Mouse (Mus musculus) limb, embryonic 11.5 days (tissue): Measurements from ENCODE around the gene Osgep. TPM values are rescaled to one million over a fixed set of nuclear protein-coding genes. Genes with fewer than 3 reads are reported as not detected.
A peak's percentile ranks its signal among the peaks of the same experiment; 100 is the strongest.

Experiments used
- ATAC-seq: fragments of 200-750 bp; cut with Nextera tagmentation; 2 replicates; pipeline ENCODE4 v1.8.0; 2017; ENCODE audit warnings: low read depth; ENCODE audit not compliant: insufficient number of reproducible peaks, low FRiP score, low TSS enrichment
- DNase-seq: peaks from one replicate; pipeline ENCODE4 v3.0.0-alpha.2; 2015; ENCODE audit warnings: low spot score
- H3K27ac ChIP-seq: fragments of 300-500 bp; sonication (generic); replicated peaks from 2 replicates; pipeline ENCODE4 v1.5.1; 2014; ENCODE audit warnings: low read depth, mild to moderate bottlenecking, low read length
- H3K27me3 ChIP-seq: fragments of 300-500 bp; sonication (generic); 2 replicates; pipeline ENCODE4 v1.6.1; 2014; ENCODE audit warnings: mild to moderate bottlenecking, low read length, mixed read lengths; ENCODE audit not compliant: control insufficient read depth, insufficient read depth
- H3K36me3 ChIP-seq: fragments of 300-500 bp; sonication (generic); 2 replicates; pipeline ENCODE4 v1.6.1; 2014; ENCODE audit warnings: mild to moderate bottlenecking, low read length, moderate library complexity, mixed read lengths; ENCODE audit not compliant: control insufficient read depth, insufficient read depth
- H3K4me1 ChIP-seq: fragments of 300-500 bp; sonication (generic); 2 replicates; pipeline ENCODE4 v1.6.1; 2014; ENCODE audit warnings: low read length, mixed read lengths; ENCODE audit not compliant: control insufficient read depth, insufficient read depth
- H3K4me2 ChIP-seq: fragments of 300-500 bp; sonication (generic); 2 replicates; pipeline ENCODE4 v1.6.1; 2014; ENCODE audit warnings: low read depth, mild to moderate bottlenecking, moderate library complexity; ENCODE audit not compliant: severe bottlenecking
- H3K4me3 ChIP-seq: fragments of 300-500 bp; sonication (generic); 2 replicates; pipeline ENCODE4 v1.5.1; 2014; ENCODE audit warnings: low read depth, low read length
- H3K9ac ChIP-seq: fragments of 300-500 bp; sonication (generic); 2 replicates; pipeline ENCODE4 v1.6.1; 2014; ENCODE audit warnings: mild to moderate bottlenecking, low read length
- H3K9me3 ChIP-seq: fragments of 300-500 bp; sonication (generic); 2 replicates; pipeline ENCODE4 v1.6.1; 2016; ENCODE audit warnings: low read length; ENCODE audit not compliant: control insufficient read depth
- WGBS: fragments of 180-500 bp; shearing (Covaris S2); extraction: QIAGEN DNeasy Blood & Tissue Kit; methylation state at CpG from one replicate; pipeline ENCODE4 v1.1.7; 2014; 5-methylcytosine and 5-hydroxymethylcytosine counted together
- polyA plus RNA-seq: library from polyadenylated mRNA; unstranded; fragments of >200 nt; fragmentation: Nextera tagmentation; extraction: Ambion mirVana; gene quantifications from 2 replicates; pipeline ENCODE4 v1.2.1, GENCODE M21; 2014

The Osgep gene
- polyA plus RNA-seq, 1 experiment from 2014 or later: 186 TPM

GRCm38 (mm10) chr14:50943932-50944667 is 19.4 kb upstream of the Osgep start, which contains the start of gene Gm49342:
Gene Gm49342, plus strand, starts transcription at chr14:50944517.
- H3K4me2 ChIP-seq: peak within 1 kb of the TSS; percentile 54
- H3K9me3 ChIP-seq: no peaks in the 10 kb centered on the region
- peak; percentile 99 for ATAC-seq
- H3K4me1 ChIP-seq: no peaks in the 10 kb centered on the region
- WGBS: 19% methylated on average over 31 of the region's 31 CpGs
- H3K27ac ChIP-seq: peak within 1 kb of the TSS; percentile 64; the same call in 1 of the 2 replicates
- no peaks in the 10 kb centered on the region for H3K36me3 ChIP-seq
- H3K27me3 ChIP-seq: no peaks in the 10 kb centered on the region
- DNase-seq: peak; percentile 96
- H3K9ac ChIP-seq: peak within 1 kb of the TSS; percentile 62
- peak within 1 kb of the TSS; percentile 45 for H3K4me3 ChIP-seq

- Histone ChIP-seq H3K9ac (no peak overlapping the region), H3K36me3 (no peaks in the 10 kb centered on the region), H3K4me1 (no peaks in the 10 kb centered on the region), H3K27ac (no peak overlapping the region), H3K4me2 (no peak overlapping the region), H3K27me3 (no peaks in the 10 kb centered on the region), H3K9me3 (no peaks in the 10 kb centered on the region), H3K4me3 (no peak overlapping the region)
- no peak for DNase-seq
- ATAC-seq: no peak
- 52% methylated on average over 2 of the region's 2 CpGs for WGBS
Measured at GRCm38 (mm10) chr14:50938940-50939339, 14.2 kb upstream of the Osgep start.

GRCm38 (mm10) chr14:50938119-50938908 is 13.6 kb upstream of the Osgep start:
- H3K27me3 ChIP-seq: no peaks in the 10 kb centered on the region
- ATAC-seq: no peak
- WGBS: 86% methylated on average over 3 of the region's 3 CpGs
- no peak overlapping the region for H3K4me3 ChIP-seq
- DNase-seq: no peak
- H3K36me3 ChIP-seq: no peaks in the 10 kb centered on the region
- no peak overlapping the region for H3K4me2 ChIP-seq
- H3K9me3 ChIP-seq: no peaks in the 10 kb centered on the region
- no peak overlapping the region for H3K9ac ChIP-seq
- no peak overlapping the region for H3K27ac ChIP-seq
- H3K4me1 ChIP-seq: no peaks in the 10 kb centered on the region

- ATAC-seq: no peak
- no peaks in the 10 kb centered on the region for H3K36me3 ChIP-seq
- H3K4me1 ChIP-seq: no peaks in the 10 kb centered on the region
- no peak for DNase-seq
- WGBS: 73% methylated on average over 1 of the region's 1 CpGs
- no peak overlapping the region for H3K27ac ChIP-seq
- no peak overlapping the region for H3K4me3 ChIP-seq
- H3K9me3 ChIP-seq: no peaks in the 10 kb centered on the region
- H3K27me3 ChIP-seq: no peaks in the 10 kb centered on the region
- H3K4me2 ChIP-seq: no peak overlapping the region
- no peak overlapping the region for H3K9ac ChIP-seq
Measured at GRCm38 (mm10) chr14:50936649-50937048, 12.0 kb upstream of the Osgep start.

GRCm38 (mm10) chr14:50931493-50932020 is 6.9 kb upstream of the Osgep start:
- WGBS: 12% methylated on average over 12 of the region's 12 CpGs
- Histone ChIP-seq H3K4me1 (0 out of 2 replicates have a peak, but pooled peaks cover 3% of the 10 kb centered on the region), H3K36me3 (peaks cover 12% of the 10 kb centered on the region; the same call in 1 of the 2 replicates), H3K27me3 (no peaks in the 10 kb centered on the region), H3K4me3 (peak overlapping the region; percentile 98), H3K4me2 (peak overlapping the region; percentile 65), H3K9ac (peak overlapping the region; percentile 55), H3K27ac (peak overlapping the region; percentile 63), H3K9me3 (no peaks in the 10 kb centered on the region)
- DNase-seq (peak; percentile 26), ATAC-seq (no peak)

- peak; percentile 100 for ATAC-seq
- Histone ChIP-seq H3K4me3 (peak within 1 kb of the TSS; percentile 98), H3K27ac (peak within 1 kb of the TSS; percentile 63), H3K9ac (peak within 1 kb of the TSS; percentile 93), H3K9me3 (no peaks in the 10 kb centered on the region), H3K27me3 (no peaks in the 10 kb centered on the region), H3K4me2 (peak within 1 kb of the TSS; percentile 76), H3K4me1 (0 out of 2 replicates have a peak, but pooled peaks cover 3% of the 10 kb centered on the region), H3K36me3 (peaks cover 12% of the 10 kb centered on the region; the same call in 1 of the 2 replicates)
- under 1% methylated on average over 68 of the region's 68 CpGs for WGBS
- DNase-seq: peak; percentile 97
Measured at GRCm38 (mm10) chr14:50930754-50931492, 6.2 kb upstream of the Osgep start, which contains the start of the genes Pip4p1 and Pnp. Gene Pip4p1, minus strand, starts transcription at chr14:50930856. Gene Pnp, plus strand, starts transcription at chr14:50931082.

- H3K9me3 ChIP-seq: no peaks in the 10 kb centered on the region
- peak overlapping the region; percentile 93 for H3K9ac ChIP-seq
- H3K36me3 ChIP-seq: peaks cover 12% of the 10 kb centered on the region; the same call in 1 of the 2 replicates
- WGBS: under 1% methylated on average over 38 of the region's 38 CpGs
- ATAC-seq: peak; percentile 36
- 0 out of 2 replicates have a peak, but pooled peaks cover 3% of the 10 kb centered on the region for H3K4me1 ChIP-seq
- H3K27me3 ChIP-seq: no peaks in the 10 kb centered on the region
- H3K4me2 ChIP-seq: peak overlapping the region; percentile 76
- H3K4me3 ChIP-seq: peak overlapping the region; percentile 98
- peak; percentile 45 for DNase-seq
- 0 out of 2 replicates have a peak overlapping the region, but pooled peaks have one; percentile 62 for H3K27ac ChIP-seq
Measured at GRCm38 (mm10) chr14:50930377-50930753, 5.7 kb upstream of the Osgep start.
